Mouse (Mus musculus) hematopoietic stem cell, adult 5-6 weeks (primary cell): ENCODE data around the gene Ppp1r12b. TPM values are rescaled to one million over a fixed set of nuclear protein-coding genes. Genes with fewer than 3 reads are reported as not detected.

ENCODE experiments used
- total RNA-seq: library from RNA; stranded (forward); fragments of 172-1452, 232-1000 nt; gene quantifications from 2 replicates; pipeline ENCODE4 v1.2.3, GENCODE M21; 2017

Gene Ppp1r12b
- total RNA-seq, 1 experiment from 2014 or later: 9.3 TPM

Other genes starting within 250 kb of the Ppp1r12b start
- 16.5 and 23.0 TPM in 2 replicates for gene Ube2t, start 6.6 kb upstream of the Ppp1r12b start, total RNA-seq
- not detected in 2 replicates for gene Lgr6, start 149.3 kb upstream of the Ppp1r12b start, total RNA-seq
- 78.6 and 80.0 TPM in 2 replicates for gene Ptpn7, start 176.8 kb upstream of the Ppp1r12b start, total RNA-seq
- 22.3 and 24.4 TPM in 2 replicates for gene Arl8a, start 190.9 kb upstream of the Ppp1r12b start, total RNA-seq
- not detected in 2 replicates for gene Gpr37l1, start 211.7 kb upstream of the Ppp1r12b start, total RNA-seq